Mouse (Mus musculus): ENCODE results near the gene Oas1c.

Oas1c gene

GRCm38 (mm10) chr5:120782446-120782845 lies 29.9 kb downstream of the Oas1c start:
- CTCF ChIA-PET, result no interaction called here

GRCm38 (mm10) chr5:120781646-120782045 lies 30.7 kb downstream of the Oas1c start:
- CTCF ChIA-PET, result no interaction called here

DNA sequence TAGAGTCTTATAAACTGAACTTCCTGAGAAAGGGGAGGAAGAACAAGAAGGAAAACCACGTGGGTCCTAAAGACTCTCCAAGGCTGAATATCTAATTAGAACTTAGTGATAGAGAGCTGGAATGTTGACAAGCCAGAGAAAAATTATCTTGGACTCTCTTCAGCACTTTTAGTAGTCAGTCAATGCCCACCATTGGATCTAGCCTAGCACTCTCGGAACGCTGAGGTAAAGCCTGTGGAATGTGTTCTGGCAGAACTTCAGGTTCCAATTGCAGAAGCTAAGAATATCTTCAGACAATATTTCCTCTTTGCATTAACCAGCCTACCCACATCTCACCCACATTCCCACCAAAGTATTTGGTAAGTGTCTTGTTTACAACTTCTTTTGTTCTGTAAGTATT lies 32.4 kb downstream of the Oas1c start:
- CTCF ChIA-PET, result interaction anchor here (0.6 kb wide), 1 partner anchor 23 kb away, joined by 4 read pairs; no protein-coding TSS in a partner anchor

- CTCF ChIA-PET, result interaction anchor here (0.9 kb wide), 1 partner anchor 14 kb away, joined by 14 read pairs; no protein-coding TSS in a partner anchor
Observed at GRCm38 (mm10) chr5:120778941-120779340, 33.4 kb downstream of the Oas1c start.

DNA sequence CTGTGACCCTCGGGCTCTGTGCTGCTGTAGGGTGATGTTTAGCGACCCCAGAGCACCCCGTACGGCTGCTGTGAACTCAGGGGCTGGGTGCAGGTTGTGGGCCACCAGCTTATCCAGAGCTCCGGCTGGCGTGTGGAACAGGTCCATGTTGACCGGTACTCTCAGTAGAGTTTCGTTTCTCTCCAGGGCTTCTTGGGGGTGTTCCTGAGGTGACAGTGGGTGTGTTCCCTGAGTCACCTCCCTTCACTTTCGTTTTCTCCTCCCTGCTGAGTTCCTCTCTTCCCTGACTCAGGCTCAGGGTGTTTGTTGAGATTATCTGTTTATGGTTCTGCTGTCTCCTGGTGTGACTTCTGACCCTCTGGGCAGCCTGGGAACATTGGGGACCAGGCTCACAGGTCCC lies 34.8 kb downstream of the Oas1c start, which contains the start of gene Oas3:
Gene Oas3 (minus strand): TSS at position 184 of the 400 bp plus-strand sequence.
- CTCF ChIA-PET, result no interaction called here

DNA sequence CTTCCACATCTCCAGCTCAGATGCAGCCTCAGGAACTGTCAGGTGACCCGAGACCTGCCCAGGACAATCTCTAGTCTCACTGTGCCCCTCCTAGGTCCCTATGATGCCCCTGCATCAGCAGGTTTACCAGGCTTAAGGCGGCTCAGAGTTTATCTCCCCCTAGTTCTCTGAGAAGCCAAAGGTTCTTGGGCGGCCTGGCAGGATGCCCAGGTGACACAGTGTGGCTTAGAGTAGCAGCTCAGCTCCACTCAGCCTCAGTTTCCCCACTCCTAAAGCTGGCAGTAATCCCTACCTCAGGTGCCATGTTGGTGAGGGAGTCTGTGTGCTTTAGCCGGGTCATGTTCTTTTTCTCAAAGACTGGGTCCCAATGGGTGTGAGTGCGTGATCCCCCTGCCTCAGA lies 35.5 kb downstream of the Oas1c start:
- CTCF ChIA-PET, result no interaction called here

DNA sequence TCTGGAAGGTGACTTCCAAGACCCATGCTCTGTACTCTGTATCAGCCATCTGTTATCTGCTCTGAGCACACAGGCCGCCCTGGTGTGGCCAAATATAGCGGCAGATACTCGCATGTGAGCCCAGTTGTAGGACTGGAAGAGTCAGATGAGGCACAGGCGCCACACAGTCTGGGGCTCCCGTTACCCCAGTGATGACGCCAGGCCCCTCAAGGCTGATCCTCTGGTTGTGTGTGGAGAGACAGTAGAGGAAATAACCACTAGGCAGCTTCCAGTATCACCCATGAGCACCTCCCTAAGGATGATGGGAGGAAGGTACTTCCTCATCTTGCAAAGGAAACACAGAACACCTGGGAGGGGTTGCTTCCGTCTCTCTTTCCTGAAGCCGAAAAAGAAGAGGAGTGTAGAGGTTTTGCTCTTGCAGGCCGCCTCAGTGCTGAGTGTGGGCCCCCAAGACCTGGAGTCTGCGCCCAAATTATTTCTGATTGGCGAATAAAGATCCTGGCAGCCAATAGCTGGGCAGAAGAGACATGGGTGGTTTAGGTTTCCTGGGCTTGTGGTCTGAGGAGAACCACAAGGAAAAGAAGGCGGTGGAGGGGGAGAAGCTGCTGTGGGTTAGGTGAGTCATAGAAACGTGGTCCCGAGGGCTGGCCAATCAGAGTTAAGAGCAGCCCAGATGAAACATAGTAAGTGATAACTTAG lies 36.9 kb downstream of the Oas1c start:
- CTCF ChIA-PET, result no interaction called here

DNA sequence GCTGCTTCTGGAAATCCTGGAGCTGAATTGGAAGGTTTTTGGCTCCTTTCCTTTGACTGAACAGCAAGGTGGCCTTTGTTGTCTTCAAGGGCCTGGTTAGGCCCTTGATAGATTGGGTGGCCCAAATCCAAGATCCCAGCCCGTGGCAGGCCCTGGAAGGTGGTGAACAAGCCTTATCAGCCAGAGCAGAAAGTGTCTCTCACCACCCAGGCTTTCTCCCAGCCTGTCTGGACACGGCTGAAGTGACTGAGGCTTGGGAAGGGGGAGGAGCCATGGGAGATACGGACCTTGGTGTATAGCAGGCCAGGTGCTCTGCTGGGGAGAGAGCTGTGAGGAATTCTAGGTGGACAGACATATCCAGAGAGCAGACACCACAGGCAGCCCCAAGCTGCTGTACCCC lies 42.9 kb downstream of the Oas1c start:
- CTCF ChIA-PET, result no interaction called here

DNA sequence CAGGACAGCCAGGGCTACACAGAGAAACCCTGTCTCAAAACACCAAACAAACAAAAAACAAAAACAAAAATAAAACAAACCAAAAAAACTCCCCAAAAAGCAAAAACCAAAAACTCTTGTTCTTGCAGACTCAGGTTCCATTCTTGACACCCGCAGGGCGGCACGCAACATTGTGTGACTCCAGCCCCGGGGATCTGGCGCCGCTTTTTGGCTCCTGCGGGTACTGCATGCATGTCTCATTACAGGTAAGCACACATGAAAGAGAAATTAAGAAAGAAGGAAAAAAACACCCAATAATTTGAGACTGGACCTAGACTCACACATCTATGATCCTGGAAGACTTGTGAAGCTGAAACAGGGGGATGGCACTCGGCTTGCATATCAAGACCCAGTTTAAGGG lies 47.3 kb downstream of the Oas1c start:
- CTCF ChIA-PET, result no interaction called here

GRCm38 (mm10) chr5:120761901-120762300 lies 50.4 kb downstream of the Oas1c start:
- CTCF ChIA-PET, result no interaction called here

DNA sequence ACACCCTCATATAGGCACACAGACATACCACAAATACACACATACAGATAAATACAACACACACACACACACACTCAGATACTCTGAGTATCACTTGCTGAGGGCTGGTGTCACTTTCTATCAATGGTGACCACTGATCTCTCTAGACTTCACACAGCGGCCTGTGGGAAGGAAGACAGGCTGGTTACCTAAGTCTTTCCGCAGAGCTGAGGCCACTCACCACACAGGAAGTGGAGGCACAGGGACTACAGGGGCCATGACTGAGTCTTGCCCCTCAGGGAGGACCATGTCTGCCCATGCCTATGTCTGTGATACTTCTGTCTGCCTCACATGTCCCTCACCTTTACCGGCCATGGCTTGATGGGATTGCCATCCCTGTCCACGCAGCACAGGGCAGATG lies 58.1 kb downstream of the Oas1c start:
- CTCF ChIA-PET, result no interaction called here

- CTCF ChIA-PET, result no interaction called here
Observed at GRCm38 (mm10) chr5:120752786-120753185, 59.5 kb downstream of the Oas1c start.

GRCm38 (mm10) chr5:120751206-120751605 lies 61.1 kb downstream of the Oas1c start:
- CTCF ChIA-PET, result no interaction called here

Measured in spleen, embryonic (tissue).